Comparison of ENCODE assay signal across 15 mouse cellular contexts in genomic region chr2:11161336-11161735, GRCm38 (mm10). TPM values are rescaled to one million over a fixed set of nuclear protein-coding genes. Genes with fewer than 3 reads are reported as not detected.
DNase-seq lines count a peak whose midpoint lies in the region; TF ChIP-seq lines count a peak whose summit lies in the region.
"Had no signal": no experiment of that assay in that cellular context is flagged by ENCODE, and none has a peak within 500 bp of the region (broad histone marks: within the 10 kb centered on the region; RNA-seq: fewer than 3 reads in every experiment).

No protein-coding gene starts in this region.

- H3K4me3 ChIP-seq in layer of hippocampus, adult 2 months, result no peak overlapping the region
- H3K4me3 ChIP-seq: forebrain, embryonic 13.5 days; limb, embryonic 13.5 days; midbrain, embryonic 13.5 days had no signal

- H3K27ac ChIP-seq in layer of hippocampus, adult 2 months, result no peak overlapping the region
- H3K27ac ChIP-seq: forebrain, embryonic 13.5 days; hindbrain, postnatal 0 days; limb, embryonic 13.5 days; liver, embryonic 14.5 days; midbrain, embryonic 13.5 days had no signal

- no peak for DNase-seq in layer of hippocampus, adult 2 months (ENCODE audit: low spot score in 2 of 2)
- DNase-seq in layer of hippocampus, postnatal 36 days, result no peak
- peak; percentile 45 to 46 for DNase-seq in CD8-positive naive resting alpha-beta T cell, adult 2 months (ENCODE audit: low read depth in 2 of 2, low spot score in 2 of 2)
- DNase-seq in induced T-regulatory cell, adult 2 months (ENCODE audit: low read depth), result peak; percentile 74
- DNase-seq in thymus, postnatal 36 days, result peak; percentile 36 to 48
- no peak for DNase-seq in adrenal gland, postnatal 14 days
- DNase-seq in urinary bladder, adult 2 months (ENCODE audit: low spot score), result no peak
- DNase-seq: cerebellum, adult 9-10 months; gastrocnemius, postnatal 25 days; kidney, adult 9 months had no signal

- TF ChIP-seq CTCF in layer of hippocampus, adult 2 months (conservative IDR thresholded peaks at IDR 0.05), result 0 out of 2 replicates have a peak, but pooled peaks have one; percentile 6

RNA-seq across cellular contexts. Expression of gene Prkcq, which starts 10.6 kb away (rescaled TPM):
- total RNA-seq in layer of hippocampus, adult 2 months (2021), result 1 to 10 TPM; 7.4 to 8.9 TPM
- total RNA-seq in layer of hippocampus, postnatal 36 days (2021), result 10 to 100 TPM; 11.1 to 11.2 TPM
- 2.7 and 7.1 TPM in 2 replicates for total RNA-seq in adrenal gland, postnatal 14 days (2021)
- polyA plus RNA-seq in urinary bladder, adult 2 months (2012; rRNA removed), result 5.4 and 5.7 TPM in 2 replicates

Comparison
In these comparisons a context has a peak if more than half of its experiments do, and no peak if none do; other contexts are left out.
1. DNase-seq: peak in CD8-positive naive resting alpha-beta T cell, adult 2 months (2 of 2), induced T-regulatory cell, adult 2 months (single experiment) and thymus, postnatal 36 days (2 of 2); none in layer of hippocampus, adult 2 months (0 of 2), layer of hippocampus, postnatal 36 days (0 of 2), adrenal gland, postnatal 14 days (single experiment) and urinary bladder, adult 2 months (single experiment).